Mouse (Mus musculus): Measurements from ENCODE around the gene Zbtb7b. TPM values are rescaled to one million over a fixed set of nuclear protein-coding genes. Genes with fewer than 3 reads are reported as not detected.

Zbtb7b gene
- total and polyA plus RNA-seq, 3 experiments, result 11.9 to 34.2 (median 27.6) TPM

DNA sequence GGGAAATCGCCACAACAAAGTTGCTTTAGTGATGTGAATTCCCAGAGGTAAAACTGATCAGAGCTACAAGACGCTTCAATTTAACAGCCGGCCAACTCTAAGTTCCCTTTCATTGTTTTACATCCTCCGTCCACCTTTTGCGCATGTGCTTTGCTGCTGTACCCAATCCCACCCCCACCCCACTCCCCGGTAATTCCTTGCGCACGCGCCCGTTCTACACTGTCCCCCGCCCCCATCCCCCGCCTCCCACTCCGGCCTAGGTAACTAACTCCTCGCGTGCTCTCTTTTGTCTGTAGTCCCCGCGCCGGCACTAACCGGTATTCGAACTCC, 23.2 kb upstream of the Zbtb7b start:
- TF ChIP-seq ZKSCAN1 (IDR thresholded peaks at IDR 0.05; ENCODE audit: borderline replicate concordance, low read depth, low read length), result no peak
- no peak for TF ChIP-seq E2F4 (IDR thresholded peaks at IDR 0.05; ENCODE audit: insufficient replicate concordance, low read depth, low read length)
- TF ChIP-seq RCOR1 (conservative IDR thresholded peaks at IDR 0.05; ENCODE audit: low read depth, low read length), result 0 out of 2 replicates have a peak, but pooled peaks have one; percentile 45
- peak; percentile 85 for TF ChIP-seq NRF1 (IDR thresholded peaks at IDR 0.05; ENCODE audit: low read depth, low read length)
- TF ChIP-seq RAD21 (IDR thresholded peaks at IDR 0.05; ENCODE audit: low read depth, low read length), result no peak
- 0 out of 2 replicates have a peak, but pooled peaks have one; percentile 57 for TF ChIP-seq BHLHE40 (IDR thresholded peaks at IDR 0.05; ENCODE audit: low read depth, low read length)
- peak; percentile 15; the same call in 1 of the 2 replicates for TF ChIP-seq EP300 (IDR thresholded peaks at IDR 0.05; ENCODE audit: low read length)
- no peak for TF ChIP-seq SMC3 (IDR thresholded peaks at IDR 0.05; ENCODE audit: low read depth, low read length)
- no peak for TF ChIP-seq IRF4 (IDR thresholded peaks at IDR 0.05; ENCODE audit: low read depth, low read length)
- no peak for TF ChIP-seq USF2 (conservative IDR thresholded peaks at IDR 0.05; ENCODE audit: low read depth, low read length)
- TF ChIP-seq CHD2 (IDR thresholded peaks at IDR 0.05; ENCODE audit: low read length), result no peak
- TF ChIP-seq ETS1 (conservative IDR thresholded peaks at IDR 0.05; ENCODE audit: low read depth, low read length), result peak; percentile 37
- TF ChIP-seq MAZ (IDR thresholded peaks at IDR 0.05; ENCODE audit: low read depth, low read length), result peak; percentile 72; the same call in 1 of the 2 replicates
- TF ChIP-seq CHD1 (IDR thresholded peaks at IDR 0.05; ENCODE audit: low read depth, low read length), result peak; percentile 37; the same call in 1 of the 2 replicates
- TF ChIP-seq MYC (IDR thresholded peaks at IDR 0.05; ENCODE audit: low read depth, low read length), result no peak
- H3K27me3 ChIP-seq (replicated peaks), result no peaks in the 10 kb centered on the region
- in situ Hi-C loops (cut with MboI; ENCODE audit: low pct_ligation_motif_present, low pct_unique_long_range_greater_than_20kb, low sequenced_read_pairs) (no loop called here), dilution Hi-C loops (cut with MboI; ENCODE audit: extremely low pct_ligation_motif_present, extremely low pct_unique_long_range_greater_than_20kb, low sequenced_read_pairs) (no loop called here)
- peak overlapping the region; percentile 61; the same call in 1 of the 2 replicates for H3K4me2 ChIP-seq (ENCODE audit: insufficient read depth, low read depth, poor library complexity, severe bottlenecking)
- peaks cover 35 to 47% of the 10 kb centered on the region in 2 experiments for H3K36me3 ChIP-seq (replicated peaks in 1 of 2; ENCODE audit: control insufficient read depth in 1 of 2, insufficient read depth in 1 of 2, low read length in 1 of 2)
- H3K9ac ChIP-seq (ENCODE audit: insufficient read depth, low read depth), result peak overlapping the region; percentile 90
- peaks cover 18 to 47% of the 10 kb centered on the region in 2 experiments for H3K4me1 ChIP-seq (ENCODE audit: control insufficient read depth in 1 of 2, insufficient read depth in 2 of 2)
- DNase-seq (ENCODE audit: extremely low read depth), result peak; percentile 88
- peak overlapping the region; percentile 68 to 76 (median 69) for H3K4me3 ChIP-seq (replicated peaks in 1 of 3; ENCODE audit: low read depth in 2 of 3, low read length in 2 of 3, poor library complexity in 1 of 3)
- H3K79me2 ChIP-seq (replicated peaks; ENCODE audit: control insufficient read depth, extremely low read depth, insufficient read depth, poor library complexity, severe bottlenecking), result peaks cover 51% of the 10 kb centered on the region
- peak overlapping the region; percentile 76 for H3K27ac ChIP-seq (ENCODE audit: insufficient read depth, low read depth)
- H3K9me3 ChIP-seq (replicated peaks; ENCODE audit: low read length), result peaks cover 8% of the 10 kb centered on the region

DNA sequence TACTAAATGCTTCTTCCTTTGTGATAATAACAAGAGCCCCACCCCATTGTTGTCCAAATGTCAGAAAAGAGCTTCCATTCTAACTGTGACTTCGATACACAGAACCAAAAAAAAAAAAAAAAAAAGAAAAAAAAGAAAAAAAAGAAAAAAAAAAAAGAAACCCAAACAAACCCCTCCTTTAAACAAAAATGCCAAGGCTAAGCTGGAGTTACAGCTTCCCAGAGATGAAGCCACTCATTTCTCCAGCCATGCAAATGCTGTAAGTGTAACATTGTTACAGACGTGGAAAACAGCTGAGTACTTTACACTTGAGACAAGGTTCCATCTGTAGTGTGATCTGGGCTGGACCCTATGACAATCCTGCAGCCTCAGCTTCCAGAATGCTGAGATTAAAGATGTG, 22.6 kb upstream of the Zbtb7b start:
- no peak for DNase-seq (ENCODE audit: extremely low read depth)
- Histone ChIP-seq H3K4me1 (ENCODE audit: control insufficient read depth in 1 of 2, insufficient read depth in 2 of 2) (peaks cover 17 to 43% of the 10 kb centered on the region in 2 experiments), H3K4me3 (replicated peaks in 1 of 3; ENCODE audit: low read depth in 2 of 3, low read length in 2 of 3, poor library complexity in 1 of 3) (peak overlapping the region; percentile 68 to 76 (median 69)), H3K27ac (ENCODE audit: insufficient read depth, low read depth) (peak overlapping the region; percentile 76), H3K9ac (ENCODE audit: insufficient read depth, low read depth) (peak overlapping the region; percentile 90), H3K4me2 (ENCODE audit: insufficient read depth, low read depth, poor library complexity, severe bottlenecking) (peak overlapping the region; percentile 61), H3K79me2 (replicated peaks; ENCODE audit: control insufficient read depth, extremely low read depth, insufficient read depth, poor library complexity, severe bottlenecking) (peaks cover 51% of the 10 kb centered on the region), H3K9me3 (replicated peaks; ENCODE audit: low read length) (peaks cover 8% of the 10 kb centered on the region), H3K36me3 (replicated peaks in 1 of 2; ENCODE audit: control insufficient read depth in 1 of 2, insufficient read depth in 1 of 2, low read length in 1 of 2) (peaks cover 31 to 42% of the 10 kb centered on the region in 2 experiments), H3K27me3 (replicated peaks) (no peaks in the 10 kb centered on the region)
- in situ Hi-C loops (cut with MboI; ENCODE audit: low pct_ligation_motif_present, low pct_unique_long_range_greater_than_20kb, low sequenced_read_pairs), result no loop called here
- TF ChIP-seq SMC3 (IDR thresholded peaks at IDR 0.05; ENCODE audit: low read depth, low read length), result no peak
- TF ChIP-seq TBP (conservative IDR thresholded peaks at IDR 0.05; ENCODE audit: low read depth, low read length), result no peak
- no peak for TF ChIP-seq E2F4 (IDR thresholded peaks at IDR 0.05; ENCODE audit: insufficient replicate concordance, low read depth, low read length)
- no peak for TF ChIP-seq USF2 (conservative IDR thresholded peaks at IDR 0.05; ENCODE audit: low read depth, low read length)
- TF ChIP-seq MXI1 (IDR thresholded peaks at IDR 0.05; ENCODE audit: low read depth, low read length), result no peak
- TF ChIP-seq POLR2A (IDR thresholded peaks at IDR 0.05; ENCODE audit: low read depth, low read length), result no peak
- no peak for TF ChIP-seq IRF4 (IDR thresholded peaks at IDR 0.05; ENCODE audit: low read depth, low read length)
- TF ChIP-seq MAX (IDR thresholded peaks at IDR 0.05; ENCODE audit: low read length), result no peak
- TF ChIP-seq EP300 (IDR thresholded peaks at IDR 0.05; ENCODE audit: low read length), result no peak
- no peak for TF ChIP-seq MEF2A (IDR thresholded peaks at IDR 0.05; ENCODE audit: borderline replicate concordance, low read depth, low read length)
- TF ChIP-seq ZKSCAN1 (IDR thresholded peaks at IDR 0.05; ENCODE audit: borderline replicate concordance, low read depth, low read length), result no peak
- TF ChIP-seq ETS1 (conservative IDR thresholded peaks at IDR 0.05; ENCODE audit: low read depth, low read length), result no peak
- no peak for TF ChIP-seq ELF1 (IDR thresholded peaks at IDR 0.05; ENCODE audit: low read depth, low read length)
- TF ChIP-seq JUN (IDR thresholded peaks at IDR 0.05; ENCODE audit: insufficient read depth, low read depth, low read length), result no peak
- dilution Hi-C loops (cut with MboI; ENCODE audit: extremely low pct_ligation_motif_present, extremely low pct_unique_long_range_greater_than_20kb, low sequenced_read_pairs), result no loop called here
